Mouse (Mus musculus): ENCODE results near the gene Efna4. TPM values are rescaled to one million over a fixed set of nuclear protein-coding genes. Genes with fewer than 3 reads are reported as not detected.

Efna4 gene
- total RNA-seq (2021): 0.26 and 0.68 TPM in 2 replicates
- long read RNA-seq, experiment 1: 0 reads
- long read RNA-seq, experiment 2: 0 reads

- peak; percentile 64 for DNase-seq
These were observed at the start of gene Efna4 for GRCm38 (mm10) chr3:89337721-89338578. TSS of gene Efna4 (minus strand) at chr3:89338028.

- DNase-seq: peak; percentile 57
These were observed 48.9 kb upstream of the Efna4 start for GRCm38 (mm10) chr3:89386438-89387420.

- DNase-seq: no peak
These were observed 47.6 kb upstream of the Efna4 start for GRCm38 (mm10) chr3:89385451-89385850.

- no peak for DNase-seq
These were observed 46.7 kb upstream of the Efna4 start for GRCm38 (mm10) chr3:89384331-89385076.

- no peak for DNase-seq
These were observed 45.9 kb upstream of the Efna4 start for GRCm38 (mm10) chr3:89383651-89384255.

GRCm38 (mm10) chr3:89382950-89383349 is 45.1 kb upstream of the Efna4 start:
- no peak for DNase-seq

- no peak for DNase-seq
These were observed 44.4 kb upstream of the Efna4 start for GRCm38 (mm10) chr3:89382033-89382882.

- no peak for DNase-seq
These were observed 43.4 kb upstream of the Efna4 start for GRCm38 (mm10) chr3:89381233-89381632.

- DNase-seq: no peak
These were observed 42.9 kb upstream of the Efna4 start for GRCm38 (mm10) chr3:89380711-89381110.

- no peak for DNase-seq
These were observed 42.5 kb upstream of the Efna4 start for GRCm38 (mm10) chr3:89380291-89380690.

- DNase-seq: peak; percentile 66
These were observed 41.7 kb upstream of the Efna4 start for GRCm38 (mm10) chr3:89379388-89380131.

- peak; percentile 88 for DNase-seq
These were observed 40.7 kb upstream of the Efna4 start for GRCm38 (mm10) chr3:89378394-89379067.

- no peak for DNase-seq
These were observed 40.0 kb upstream of the Efna4 start for GRCm38 (mm10) chr3:89377831-89378230.

- no peak for DNase-seq
These were observed 35.9 kb upstream of the Efna4 start for GRCm38 (mm10) chr3:89373581-89374231.

GRCm38 (mm10) chr3:89367338-89367737 is 29.5 kb upstream of the Efna4 start:
- no peak for DNase-seq

GRCm38 (mm10) chr3:89365486-89366414 is 27.9 kb upstream of the Efna4 start:
- DNase-seq: no peak

- no peak for DNase-seq
These were observed 27.3 kb upstream of the Efna4 start, which contains the start of gene Dcst1 for GRCm38 (mm10) chr3:89365153-89365485. TSS of gene Dcst1 (minus strand) at chr3:89365253.

GRCm38 (mm10) chr3:89364631-89365030 is 26.8 kb upstream of the Efna4 start:
- DNase-seq: no peak
